Mouse (Mus musculus) gonadal fat pad, adult 2 months (tissue): ENCODE results near the gene Utp3. TPM values are rescaled to one million over a fixed set of nuclear protein-coding genes. Genes with fewer than 3 reads are reported as not detected.

Source experiments
- polyA plus RNA-seq: library from polyadenylated mRNA; depleted of rRNA; stranded (reverse); fragments of >200 nt; gene quantifications from 2 replicates; pipeline ENCODE4 v1.2.3, GENCODE M21; 2012; rRNA removed

Utp3 gene
- polyA plus RNA-seq, 1 experiment: 9.4 TPM

Other genes starting within 250 kb of the Utp3 start
- not detected in 2 replicates for gene Prol1, start 237.2 kb upstream of the Utp3 start, polyA plus RNA-seq
- not detected in 2 replicates for gene Amtn, start 178.4 kb upstream of the Utp3 start, polyA plus RNA-seq
- gene Ambn, start 98.5 kb upstream of the Utp3 start, polyA plus RNA-seq: not detected in 2 replicates
- gene Enam, start 66.5 kb upstream of the Utp3 start, polyA plus RNA-seq: not detected in 2 replicates
- 1.9 and 2.4 TPM in 2 replicates for gene Jchain, start 26.6 kb upstream of the Utp3 start, polyA plus RNA-seq
- 5.2 and 6.7 TPM in 2 replicates for gene Rufy3, start 10.6 kb downstream of the Utp3 start, polyA plus RNA-seq
- gene Grsf1, start 121.7 kb downstream of the Utp3 start, polyA plus RNA-seq: 29.9 and 36.8 TPM in 2 replicates
- gene Mob1b, start 166.4 kb downstream of the Utp3 start, polyA plus RNA-seq: 5.4 and 7.0 TPM in 2 replicates
- 3.0 and 3.7 TPM in 2 replicates for gene Dck, start 210.5 kb downstream of the Utp3 start, polyA plus RNA-seq